Mouse (Mus musculus): ENCODE measurements around the gene Olfr10.

GRCm38 (mm10) chr11:49273834-49274519 is 30.6 kb upstream of the Olfr10 start:
- TF ChIP-seq CTCF (IDR thresholded peaks at IDR 0.05; ENCODE audit: control insufficient read depth, insufficient read depth, insufficient read length) (no peak), MAX (IDR thresholded peaks at IDR 0.05) (no peak), MYOD1 (IDR thresholded peaks at IDR 0.05; ENCODE audit: control insufficient read depth, insufficient read length, low read depth) (no peak), USF1 (IDR thresholded peaks at IDR 0.05; ENCODE audit: low read depth) (no peak), FOSL1 (IDR thresholded peaks at IDR 0.05; ENCODE audit: insufficient read depth, low read length, poor library complexity, severe bottlenecking) (no peak), CEBPB (IDR thresholded peaks at IDR 0.05; ENCODE audit: low read depth) (no peak)
